Mouse (Mus musculus) spleen, postnatal 4 days (tissue): ENCODE results near the gene BC030870.
"Not testable (repeated sequence)": the region's sequence is repeated elsewhere in the genome, so short reads cannot be mapped to it uniquely, and the experiment has no call there.

Source experiments
- DNase-seq, 2 experiments: peaks; one replicate each; pipeline ENCODE4 v3.0.0; 2022; ENCODE audit warnings: low spot score in 2 of 2

Gene BC030870

DNA sequence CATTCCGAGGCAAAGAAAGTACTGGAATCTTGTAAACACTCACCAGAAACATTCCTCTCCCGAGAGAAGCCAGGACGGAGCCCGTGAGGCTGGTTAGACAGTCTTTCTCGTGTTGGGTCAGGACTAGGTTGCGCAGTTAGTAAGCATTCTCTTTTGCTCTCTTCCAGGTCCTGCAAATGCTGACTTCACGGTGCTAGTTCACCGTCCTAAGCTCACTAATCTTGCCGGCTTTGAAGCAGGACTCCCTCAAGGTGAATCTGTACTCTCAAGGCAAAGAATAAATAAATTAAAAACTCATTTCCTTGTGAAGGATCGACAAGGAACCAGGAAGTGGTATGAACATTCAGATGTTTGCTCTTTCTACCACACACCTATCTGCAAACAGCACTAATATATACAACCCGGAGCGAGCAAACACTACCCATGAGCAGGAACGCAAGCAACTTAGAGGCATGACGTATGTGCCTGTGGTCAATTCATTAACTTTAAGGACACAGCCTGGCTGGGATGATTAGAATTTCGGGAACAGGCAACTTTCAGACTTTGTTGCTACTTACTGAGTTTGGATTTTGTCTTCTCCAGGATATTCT is at the start of gene BC030870:
Gene BC030870, minus strand, starts transcription at position 365 of the 590 bp plus-strand sequence.
- no peak for DNase-seq

- no peak for DNase-seq
Observed at GRCm38 (mm10) chr8:65174746-65175476, 45.5 kb upstream of the BC030870 start.

DNA sequence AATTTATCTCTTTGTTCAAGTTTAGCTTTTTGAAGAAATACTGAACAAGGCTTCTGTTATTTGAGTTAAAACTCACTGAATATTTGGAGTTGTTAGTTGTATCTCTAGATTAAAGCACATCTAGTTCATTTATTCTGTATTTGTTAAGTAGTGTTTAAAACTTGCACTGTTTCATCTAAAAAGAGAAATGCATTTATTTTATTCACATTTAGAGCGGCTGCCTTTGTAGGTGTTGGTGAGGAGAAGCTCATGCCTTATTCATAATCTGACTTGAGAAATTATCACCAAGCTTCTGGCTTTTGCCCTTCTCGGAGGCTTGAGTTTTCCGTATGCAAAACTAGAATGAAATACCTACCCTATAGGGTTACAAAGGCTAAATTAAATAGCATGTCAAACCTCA is 39.8 kb upstream of the BC030870 start:
- DNase-seq, result no peak

DNA sequence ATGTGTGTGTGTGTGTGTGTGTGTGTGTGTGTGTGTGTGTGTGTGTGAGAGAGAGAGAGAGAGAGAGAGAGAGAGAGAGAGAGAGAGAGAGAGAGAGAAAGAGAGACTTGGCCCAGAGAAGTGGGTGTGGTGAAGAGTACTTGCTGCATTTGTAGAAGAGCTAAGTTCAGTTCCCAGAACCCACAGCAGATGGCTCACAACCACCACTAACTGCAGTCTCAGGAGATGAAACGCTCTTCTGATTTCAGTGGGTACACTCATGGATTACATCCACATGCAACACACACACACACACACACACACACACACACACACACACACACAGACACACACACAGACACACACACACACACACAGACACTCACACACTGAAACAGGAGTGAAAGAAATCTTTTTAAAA is 31.3 kb upstream of the BC030870 start:
- not testable (repeated sequence) for DNase-seq

DNA sequence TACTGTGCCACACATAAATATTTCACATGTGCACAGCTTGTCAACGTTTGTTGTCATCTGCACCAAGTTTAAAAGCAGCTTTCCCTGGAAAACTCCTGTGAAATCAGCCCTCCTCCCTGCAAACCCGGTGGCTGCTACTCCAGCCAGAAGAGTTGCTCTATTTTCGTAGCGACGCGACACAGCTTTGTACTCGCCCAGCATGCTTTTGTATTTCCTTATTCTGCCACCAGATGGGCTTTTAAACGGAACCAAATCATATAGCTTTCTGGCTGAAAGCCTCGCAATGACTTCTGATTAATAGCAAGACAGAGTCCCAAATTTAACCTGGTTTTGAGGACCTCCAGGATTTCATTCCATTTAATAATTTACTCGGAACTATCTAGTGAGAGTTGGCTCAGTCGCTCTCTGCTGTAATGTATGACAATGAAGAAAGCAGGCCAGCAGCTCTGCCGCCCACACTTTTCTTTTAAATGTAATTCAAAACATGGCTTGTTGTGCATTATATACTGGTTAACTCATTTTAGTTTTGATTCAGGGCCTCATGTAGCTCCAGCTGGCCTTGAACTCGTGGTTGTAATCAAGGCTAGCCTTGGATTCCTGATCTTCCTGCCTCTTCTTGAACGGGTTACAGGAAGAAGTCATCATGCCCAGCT is 29.9 kb upstream of the BC030870 start:
- no peak for DNase-seq

GRCm38 (mm10) chr8:65157901-65158300 is 28.5 kb upstream of the BC030870 start:
- DNase-seq, result no peak

GRCm38 (mm10) chr8:65138830-65139466 is 9.6 kb upstream of the BC030870 start:
- no peak for DNase-seq

GRCm38 (mm10) chr8:65126454-65126853 is 2.9 kb downstream of the BC030870 start:
- no peak for DNase-seq

GRCm38 (mm10) chr8:65126014-65126413 is 3.3 kb downstream of the BC030870 start:
- DNase-seq, result no peak

- DNase-seq, result no peak
Observed at GRCm38 (mm10) chr8:65112092-65112491, 17.3 kb downstream of the BC030870 start.

DNA sequence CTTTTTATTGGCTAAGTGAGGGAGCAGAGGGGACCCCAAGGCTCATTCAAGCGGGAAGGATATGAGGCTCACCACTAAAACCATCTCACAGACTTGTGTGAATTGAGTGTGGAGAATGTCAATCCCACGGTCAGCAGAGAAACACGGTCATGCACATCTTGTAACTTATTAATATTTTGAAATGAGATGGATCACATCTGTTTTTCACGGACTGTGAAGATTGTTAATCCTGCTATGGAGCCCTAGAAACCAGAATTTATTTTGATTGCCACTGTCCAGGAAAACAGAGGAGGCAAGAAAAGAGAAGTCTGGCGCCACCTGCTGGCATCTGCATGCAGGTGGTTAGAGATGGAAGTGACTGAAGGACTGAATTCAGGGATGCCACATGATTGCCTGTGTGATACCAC is 19.1 kb downstream of the BC030870 start:
- DNase-seq, result peak; percentile 19 to 68

- DNase-seq, result no peak
Observed at GRCm38 (mm10) chr8:65108936-65109335, 20.4 kb downstream of the BC030870 start.

DNA sequence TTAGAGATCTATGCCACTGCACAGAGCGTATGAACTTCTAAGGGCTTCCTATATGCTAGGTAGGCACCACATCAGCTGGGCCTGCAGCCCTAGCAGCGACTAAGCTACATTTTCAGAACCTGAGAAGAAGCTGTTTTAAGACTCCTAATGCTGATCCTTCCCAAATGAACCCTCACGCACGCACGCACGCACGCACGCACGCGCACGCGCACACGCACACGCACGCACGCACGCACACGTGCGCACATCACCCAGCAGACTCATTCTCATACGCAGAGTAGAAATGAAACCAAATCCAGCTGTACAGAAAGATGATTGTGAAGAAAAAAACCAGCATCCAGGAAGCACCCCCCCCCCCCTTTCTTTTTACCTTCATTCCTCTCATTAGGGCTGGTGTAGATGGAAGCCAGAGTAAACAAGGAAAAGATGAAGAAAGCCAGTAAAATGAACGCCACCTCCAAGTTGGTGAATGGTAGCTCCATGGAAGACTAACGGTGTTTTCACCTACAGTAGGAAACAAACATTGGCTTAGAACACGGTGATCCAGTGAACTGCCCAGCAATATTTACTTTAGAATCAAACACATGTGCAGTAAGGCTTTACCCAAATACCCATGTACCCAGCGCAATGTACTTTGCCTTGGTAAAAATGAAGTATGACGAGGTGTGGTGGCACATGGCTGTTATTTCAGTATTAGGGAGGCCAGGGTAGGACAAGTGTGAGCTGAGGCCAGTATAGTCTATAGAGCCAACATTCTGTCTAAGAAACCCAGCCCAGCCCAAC is 21.2 kb downstream of the BC030870 start:
- DNase-seq, result no peak

- DNase-seq, result no peak
Observed at GRCm38 (mm10) chr8:65104041-65104440, 25.3 kb downstream of the BC030870 start.

- no peak for DNase-seq
Observed at GRCm38 (mm10) chr8:65103632-65104031, 25.7 kb downstream of the BC030870 start.

GRCm38 (mm10) chr8:65099735-65100134 is 29.6 kb downstream of the BC030870 start:
- DNase-seq, result no peak

DNA sequence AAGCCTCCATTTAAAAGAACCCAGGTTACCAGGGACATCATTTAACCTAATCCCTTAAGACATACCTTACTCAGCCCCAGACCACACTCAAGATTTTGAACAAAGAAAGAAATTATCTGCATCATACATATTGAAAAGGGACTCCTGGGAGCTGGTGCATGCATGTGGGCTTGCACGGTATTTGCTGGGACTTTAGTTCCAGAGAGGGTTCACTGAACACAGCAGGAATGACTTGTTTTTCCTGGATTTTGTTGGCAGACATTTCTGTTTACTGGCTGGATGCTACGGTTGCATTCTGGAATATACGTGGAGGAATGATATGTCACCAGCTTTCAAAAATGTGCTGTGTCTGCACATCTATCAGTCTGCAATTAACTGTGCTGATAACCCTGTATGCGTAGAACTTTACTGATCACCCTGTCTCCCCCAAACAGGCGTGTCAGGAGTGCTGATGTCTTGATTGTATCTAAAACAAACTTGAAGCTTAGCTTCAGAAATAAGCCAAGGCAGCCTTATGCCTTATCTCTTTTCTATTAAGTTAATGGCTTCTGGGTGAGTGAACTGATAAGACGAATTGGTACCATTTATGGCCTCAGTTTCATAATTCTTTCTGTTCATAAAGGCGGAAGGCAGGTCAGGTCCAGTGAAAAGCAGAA is 31.5 kb downstream of the BC030870 start:
- no peak for DNase-seq

DNA sequence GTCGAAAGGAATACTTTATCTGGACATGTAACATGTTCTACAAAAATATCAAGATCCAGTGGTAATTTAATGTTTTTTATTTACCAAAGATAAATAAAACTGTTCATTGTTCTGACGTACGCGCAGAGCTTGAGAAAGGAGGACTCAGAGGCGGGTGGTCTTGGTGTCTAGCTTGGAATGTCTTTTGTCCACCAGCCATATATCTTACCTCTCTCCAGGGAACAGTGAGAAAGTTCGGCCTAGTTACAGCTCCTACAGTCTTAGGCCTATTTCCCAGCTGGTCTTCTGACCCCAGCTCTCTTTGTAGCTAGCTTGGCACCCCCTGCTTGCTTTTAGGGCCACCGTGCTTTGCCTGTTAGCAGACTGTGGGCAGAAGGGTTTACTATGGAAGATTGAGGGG is 39.6 kb downstream of the BC030870 start:
- no peak for DNase-seq

DNA sequence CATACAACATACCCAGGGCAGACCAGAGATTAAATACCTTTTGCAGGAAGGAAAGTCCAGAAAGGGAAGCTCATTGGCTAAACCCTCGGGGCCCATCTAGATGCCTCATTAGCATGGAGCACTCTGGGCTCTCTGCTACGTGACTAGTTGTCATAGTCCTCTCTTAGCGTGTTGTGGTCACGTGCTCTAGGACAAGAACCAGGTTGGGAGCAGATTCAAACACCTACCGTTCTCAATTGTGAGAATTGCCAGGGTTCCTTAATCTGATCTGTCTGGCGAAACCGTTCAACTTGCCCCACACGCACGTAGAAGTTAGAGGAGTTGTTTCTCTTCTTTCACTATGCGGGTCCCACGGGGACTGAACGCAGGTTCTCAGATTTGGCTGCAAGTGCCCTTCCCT is 41.2 kb downstream of the BC030870 start:
- no peak for DNase-seq

DNA sequence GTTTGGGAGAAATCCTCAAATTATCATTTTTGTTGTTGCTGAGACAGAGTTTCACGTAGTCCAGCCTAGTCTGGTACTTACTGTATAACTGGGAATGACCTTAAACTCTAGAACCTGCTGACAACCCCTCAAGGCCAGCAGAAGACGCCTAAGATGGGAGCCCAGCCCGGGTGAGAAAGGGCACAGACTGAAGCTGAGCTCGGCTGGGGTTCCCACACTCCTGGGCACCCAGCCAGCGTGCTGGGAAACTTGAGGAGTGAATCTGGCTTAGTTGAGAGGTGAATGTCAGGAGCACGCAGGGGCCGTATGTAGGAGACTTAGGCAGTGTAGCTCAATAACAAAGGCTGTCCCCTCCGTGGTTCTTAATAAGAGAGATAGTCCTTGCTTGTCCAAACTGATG is 41.7 kb downstream of the BC030870 start:
- DNase-seq, result no peak

- no peak for DNase-seq
Observed at GRCm38 (mm10) chr8:65085680-65086079, 43.7 kb downstream of the BC030870 start.
